8 mouse cellular contexts compared by ENCODE assay signal in genomic region chr12:75819481-75819880, GRCm38 (mm10). TPM values are rescaled to one million over a fixed set of nuclear protein-coding genes. Genes with fewer than 3 reads are reported as not detected.
DNase-seq lines count a peak whose midpoint lies in the region; ATAC-seq and TF ChIP-seq lines count a peak whose summit lies in the region.

No protein-coding gene starts in this region.

- peak overlapping the region; percentile 88 for H3K4me3 ChIP-seq in heart, embryonic 11.5 days (ENCODE audit: low read depth, low read length)
- peak overlapping the region; percentile 59 for H3K4me3 ChIP-seq in C2C12 (ENCODE audit: insufficient read depth, poor library complexity, severe bottlenecking)
- peak overlapping the region; percentile 95 for H3K4me3 ChIP-seq in forebrain, embryonic 16.5 days (replicated peaks; ENCODE audit: low read length)
- peak overlapping the region; percentile 66 for H3K4me3 ChIP-seq in liver, embryonic 15.5 days (replicated peaks)

- H3K9ac ChIP-seq in heart, embryonic 11.5 days (ENCODE audit: low read depth, low read length): peak overlapping the region; percentile 96
- H3K9ac ChIP-seq in forebrain, embryonic 16.5 days (replicated peaks; ENCODE audit: low read depth, low read length): peak overlapping the region; percentile 89
- H3K9ac ChIP-seq in liver, embryonic 15.5 days: no peak overlapping the region

- H3K27me3 ChIP-seq in heart, embryonic 11.5 days (ENCODE audit: control insufficient read depth, insufficient read depth, low read length): no peaks in the 10 kb centered on the region
- no peaks in the 10 kb centered on the region for H3K27me3 ChIP-seq in C2C12 (ENCODE audit: control insufficient read depth, insufficient read depth, insufficient read length)
- no peaks in the 10 kb centered on the region for H3K27me3 ChIP-seq in forebrain, embryonic 16.5 days (replicated peaks; ENCODE audit: control insufficient read depth, insufficient read depth, low read length)
- H3K27me3 ChIP-seq in liver, embryonic 15.5 days: peaks cover 74% of the 10 kb centered on the region

- DNase-seq in heart, adult 11 months: no peak
- no peak for DNase-seq in adrenal gland, adult 18-20 months (ENCODE audit: low spot score in 2 of 2)
- no peak for DNase-seq in right cerebral cortex, postnatal 36 days (ENCODE audit: low spot score in 2 of 2)
- no peak for DNase-seq in thymus, postnatal 25 days

- ATAC-seq in heart, embryonic 11.5 days (replicated peaks; ENCODE audit: insufficient number of reproducible peaks, low FRiP score, low TSS enrichment): no peak
- no peak for ATAC-seq in forebrain, embryonic 16.5 days
- no peak for ATAC-seq in liver, embryonic 15.5 days (ENCODE audit: insufficient read depth)

- H3K4me1 ChIP-seq in heart, embryonic 11.5 days (ENCODE audit: control insufficient read depth, insufficient read depth, low read length): peaks cover 36% of the 10 kb centered on the region
- peaks cover 22% of the 10 kb centered on the region for H3K4me1 ChIP-seq in forebrain, embryonic 16.5 days (replicated peaks; ENCODE audit: control insufficient read depth, insufficient read depth, low read length)
- H3K4me1 ChIP-seq in liver, embryonic 15.5 days (replicated peaks): peaks cover 24% of the 10 kb centered on the region

- 0 out of 2 replicates have a peak overlapping the region, but pooled peaks have one; percentile 1 for H3K27ac ChIP-seq in heart, embryonic 11.5 days (ENCODE audit: low read depth, low read length)
- peak overlapping the region; percentile 66 for H3K27ac ChIP-seq in forebrain, embryonic 16.5 days (ENCODE audit: low read length)
- H3K27ac ChIP-seq in liver, embryonic 15.5 days (replicated peaks): no peak overlapping the region

- TF ChIP-seq CTCF in C2C12 (IDR thresholded peaks at IDR 0.05; ENCODE audit: control insufficient read depth, insufficient read depth, insufficient read length): no peak

- no peaks in the 10 kb centered on the region for H3K9me3 ChIP-seq in heart, embryonic 11.5 days (replicated peaks; ENCODE audit: control insufficient read depth, low read length)
- H3K9me3 ChIP-seq in forebrain, embryonic 16.5 days (ENCODE audit: control insufficient read depth, low read length): no peaks in the 10 kb centered on the region
- no peaks in the 10 kb centered on the region for H3K9me3 ChIP-seq in liver, embryonic 15.5 days (replicated peaks)

- peak overlapping the region; percentile 66 for H3K4me2 ChIP-seq in heart, embryonic 11.5 days
- peak overlapping the region; percentile 84 for H3K4me2 ChIP-seq in forebrain, embryonic 16.5 days (ENCODE audit: low read length)
- peak overlapping the region; percentile 85 for H3K4me2 ChIP-seq in liver, embryonic 15.5 days

- H3K79me3 ChIP-seq in C2C12 (ENCODE audit: low read depth): peaks cover 4% of the 10 kb centered on the region

- 20% methylated on average over 11 of the region's 11 CpGs for WGBS in heart, embryonic 11.5 days (ENCODE audit: insufficient replicate concordance)
- 4% methylated on average over 11 of the region's 11 CpGs for WGBS in forebrain, embryonic 16.5 days
- WGBS in liver, embryonic 15.5 days (ENCODE audit: insufficient replicate concordance): 18% methylated on average over 11 of the region's 11 CpGs

- no peaks in the 10 kb centered on the region for H3K36me3 ChIP-seq in heart, embryonic 11.5 days (ENCODE audit: control insufficient read depth, insufficient read depth, low read length)
- no peaks in the 10 kb centered on the region for H3K36me3 ChIP-seq in C2C12 (ENCODE audit: control insufficient read depth, insufficient read depth)
- H3K36me3 ChIP-seq in forebrain, embryonic 16.5 days (ENCODE audit: control insufficient read depth, insufficient read depth): no peaks in the 10 kb centered on the region
- no peaks in the 10 kb centered on the region for H3K36me3 ChIP-seq in liver, embryonic 15.5 days (replicated peaks)

- H3K79me2 ChIP-seq in C2C12 (ENCODE audit: control insufficient read depth, insufficient read depth): peaks cover 22% of the 10 kb centered on the region

- H3ac ChIP-seq in C2C12 (ENCODE audit: control insufficient read depth, insufficient read length, low read depth): peak overlapping the region; percentile 19

TF ChIP-seq in C2C12, 6 proteins besides CTCF, POLR2A, EP300 and RAD21:
- TF ChIP-seq MAX (IDR thresholded peaks at IDR 0.05) (no peak), FOSL1 (IDR thresholded peaks at IDR 0.05; ENCODE audit: insufficient read depth, low read length, poor library complexity, severe bottlenecking) (no peak), MYOD1 (IDR thresholded peaks at IDR 0.05; ENCODE audit: control insufficient read depth, insufficient read length, low read depth) (no peak), USF1 (IDR thresholded peaks at IDR 0.05; ENCODE audit: low read depth) (no peak), CEBPB (IDR thresholded peaks at IDR 0.05; ENCODE audit: low read depth) (no peak), MYOG (IDR thresholded peaks at IDR 0.05; ENCODE audit: control insufficient read depth, extremely low read depth, insufficient read length) (no peak)

RNA-seq across cellular contexts. Expression of gene Syne2, which starts 1.5 kb away (rescaled TPM):
- polyA plus RNA-seq in heart, embryonic 11.5 days (2014; fragmentation: Nextera tagmentation; extraction: Ambion mirVana): 45.2 and 64.1 TPM in 2 replicates
- polyA plus RNA-seq in C2C12 (2012; fragmentation: generic; extraction: Trizol): 5.3 TPM
- polyA plus RNA-seq in forebrain, embryonic 16.5 days (2015; fragmentation: Nextera tagmentation; extraction: Ambion mirVana): 107 and 110 TPM in 2 replicates
- polyA plus RNA-seq in liver, embryonic 15.5 days (2015; fragmentation: Nextera tagmentation; extraction: Ambion mirVana): 5.1 and 5.8 TPM in 2 replicates
- total RNA-seq in adrenal gland, adult 18-20 months (2021): 10 to 100 TPM; 33.2 to 39.7 TPM
